Mouse (Mus musculus): ENCODE results near the gene Cd83. TPM values are rescaled to one million over a fixed set of nuclear protein-coding genes. Genes with fewer than 3 reads are reported as not detected.

The Cd83 gene
- total RNA-seq, 1 experiment from 2014 or later = 89.3 TPM

GRCm38 (mm10) chr13:43802361-43803137, 18.0 kb downstream of the Cd83 start:
- no peak for ATAC-seq (ENCODE audit: extremely low read depth, insufficient number of reproducible peaks, low FRiP score, poor library complexity, severe bottlenecking)

GRCm38 (mm10) chr13:43804648-43805047, 20.1 kb downstream of the Cd83 start:
- ATAC-seq (ENCODE audit: extremely low read depth, insufficient number of reproducible peaks, low FRiP score, poor library complexity, severe bottlenecking) = no peak

GRCm38 (mm10) chr13:43805159-43805758, 20.7 kb downstream of the Cd83 start:
- ATAC-seq (ENCODE audit: extremely low read depth, insufficient number of reproducible peaks, low FRiP score, poor library complexity, severe bottlenecking) = no peak

GRCm38 (mm10) chr13:43806371-43807271, 22.0 kb downstream of the Cd83 start:
- no peak for ATAC-seq (ENCODE audit: extremely low read depth, insufficient number of reproducible peaks, low FRiP score, poor library complexity, severe bottlenecking)

GRCm38 (mm10) chr13:43807272-43807675, 22.7 kb downstream of the Cd83 start:
- ATAC-seq (ENCODE audit: extremely low read depth, insufficient number of reproducible peaks, low FRiP score, poor library complexity, severe bottlenecking) = no peak

- ATAC-seq (ENCODE audit: extremely low read depth, insufficient number of reproducible peaks, low FRiP score, poor library complexity, severe bottlenecking) = no peak
Observed at GRCm38 (mm10) chr13:43810621-43811020, 26.0 kb downstream of the Cd83 start.

GRCm38 (mm10) chr13:43811835-43812234, 27.3 kb downstream of the Cd83 start:
- no peak for ATAC-seq (ENCODE audit: extremely low read depth, insufficient number of reproducible peaks, low FRiP score, poor library complexity, severe bottlenecking)

- ATAC-seq (ENCODE audit: extremely low read depth, insufficient number of reproducible peaks, low FRiP score, poor library complexity, severe bottlenecking) = no peak
Observed at GRCm38 (mm10) chr13:43813431-43813830, 28.9 kb downstream of the Cd83 start.

GRCm38 (mm10) chr13:43817461-43817860, 32.9 kb downstream of the Cd83 start:
- ATAC-seq (ENCODE audit: extremely low read depth, insufficient number of reproducible peaks, low FRiP score, poor library complexity, severe bottlenecking) = no peak

GRCm38 (mm10) chr13:43818307-43819019, 33.9 kb downstream of the Cd83 start:
- ATAC-seq (ENCODE audit: extremely low read depth, insufficient number of reproducible peaks, low FRiP score, poor library complexity, severe bottlenecking) = no peak

GRCm38 (mm10) chr13:43819020-43819310, 34.4 kb downstream of the Cd83 start:
- ATAC-seq (ENCODE audit: extremely low read depth, insufficient number of reproducible peaks, low FRiP score, poor library complexity, severe bottlenecking) = no peak

GRCm38 (mm10) chr13:43820071-43820470, 35.5 kb downstream of the Cd83 start:
- no peak for ATAC-seq (ENCODE audit: extremely low read depth, insufficient number of reproducible peaks, low FRiP score, poor library complexity, severe bottlenecking)

GRCm38 (mm10) chr13:43822306-43822705, 37.7 kb downstream of the Cd83 start:
- no peak for ATAC-seq (ENCODE audit: extremely low read depth, insufficient number of reproducible peaks, low FRiP score, poor library complexity, severe bottlenecking)

GRCm38 (mm10) chr13:43828648-43829047, 44.1 kb downstream of the Cd83 start:
- no peak for ATAC-seq (ENCODE audit: extremely low read depth, insufficient number of reproducible peaks, low FRiP score, poor library complexity, severe bottlenecking)

GRCm38 (mm10) chr13:43830892-43831673, 46.5 kb downstream of the Cd83 start:
- ATAC-seq (ENCODE audit: extremely low read depth, insufficient number of reproducible peaks, low FRiP score, poor library complexity, severe bottlenecking) = no peak

GRCm38 (mm10) chr13:43832731-43833130, 48.2 kb downstream of the Cd83 start:
- no peak for ATAC-seq (ENCODE audit: extremely low read depth, insufficient number of reproducible peaks, low FRiP score, poor library complexity, severe bottlenecking)

- ATAC-seq (ENCODE audit: extremely low read depth, insufficient number of reproducible peaks, low FRiP score, poor library complexity, severe bottlenecking) = no peak
Observed at GRCm38 (mm10) chr13:43836376-43836775, 51.8 kb downstream of the Cd83 start.

GRCm38 (mm10) chr13:43837812-43838211, 53.2 kb downstream of the Cd83 start:
- no peak for ATAC-seq (ENCODE audit: extremely low read depth, insufficient number of reproducible peaks, low FRiP score, poor library complexity, severe bottlenecking)

All from neutrophil, adult 5-6 weeks (primary cell).